Mouse (Mus musculus): ENCODE data around the gene Aadat. TPM values are rescaled to one million over a fixed set of nuclear protein-coding genes. Genes with fewer than 3 reads are reported as not detected.
"Not testable (repeated sequence)": the region's sequence is repeated elsewhere in the genome, so short reads cannot be mapped to it uniquely, and the experiment has no call there.

Aadat gene
- polyA plus RNA-seq, 1 experiment: 1.2 TPM

GRCm38 (mm10) chr8:60566783-60567182 is 61.1 kb downstream of the Aadat start:
- Histone ChIP-seq H3K4me1 (ENCODE audit: control insufficient read depth, insufficient read depth, low read length) (no peaks in the 10 kb centered on the region), H3K27ac (ENCODE audit: insufficient read depth, low read length) (no peak overlapping the region), H3K4me3 (ENCODE audit: insufficient read depth, low read length) (no peak overlapping the region)
- TF ChIP-seq POLR2A (IDR thresholded peaks at IDR 0.05; ENCODE audit: low read depth, low read length) (no peak), CTCF (IDR thresholded peaks at IDR 0.05; ENCODE audit: borderline replicate concordance, insufficient read depth, low read length) (no peak)

- TF ChIP-seq POLR2A (IDR thresholded peaks at IDR 0.05; ENCODE audit: low read depth, low read length) (no peak), CTCF (IDR thresholded peaks at IDR 0.05; ENCODE audit: borderline replicate concordance, insufficient read depth, low read length) (no peak)
- H3K27ac ChIP-seq (ENCODE audit: insufficient read depth, low read length): no peak overlapping the region
- H3K4me1 ChIP-seq (ENCODE audit: control insufficient read depth, insufficient read depth, low read length): no peaks in the 10 kb centered on the region
- H3K4me3 ChIP-seq (ENCODE audit: insufficient read depth, low read length): no peak overlapping the region
Measured at GRCm38 (mm10) chr8:60577231-60577630, 71.5 kb downstream of the Aadat start.

- Histone ChIP-seq H3K4me1 (ENCODE audit: control insufficient read depth, insufficient read depth, low read length) (no peaks in the 10 kb centered on the region), H3K27ac (ENCODE audit: insufficient read depth, low read length) (peak overlapping the region; percentile 52), H3K4me3 (ENCODE audit: insufficient read depth, low read length) (no peak overlapping the region)
- TF ChIP-seq CTCF (IDR thresholded peaks at IDR 0.05; ENCODE audit: borderline replicate concordance, insufficient read depth, low read length) (no peak), POLR2A (IDR thresholded peaks at IDR 0.05; ENCODE audit: low read depth, low read length) (no peak)
Measured at GRCm38 (mm10) chr8:60583369-60583768, 77.6 kb downstream of the Aadat start.

GRCm38 (mm10) chr8:60591352-60592105 is 85.8 kb downstream of the Aadat start:
- H3K27ac ChIP-seq (ENCODE audit: insufficient read depth, low read length); H3K4me1 ChIP-seq (ENCODE audit: control insufficient read depth, insufficient read depth, low read length): not testable (repeated sequence)

GRCm38 (mm10) chr8:60594761-60595160 is 89.0 kb downstream of the Aadat start:
- Histone ChIP-seq H3K4me1 (ENCODE audit: control insufficient read depth, insufficient read depth, low read length) (no peaks in the 10 kb centered on the region), H3K27ac (ENCODE audit: insufficient read depth, low read length) (no peak overlapping the region), H3K4me3 (ENCODE audit: insufficient read depth, low read length) (no peak overlapping the region)
- TF ChIP-seq POLR2A (IDR thresholded peaks at IDR 0.05; ENCODE audit: low read depth, low read length): no peak
- no peak for TF ChIP-seq CTCF (IDR thresholded peaks at IDR 0.05; ENCODE audit: borderline replicate concordance, insufficient read depth, low read length)

More at GRCm38 (mm10) chr8:60591352-60592105, 85.8 kb downstream of the Aadat start:
- H3K4me3 ChIP-seq (ENCODE audit: insufficient read depth, low read length): not testable (repeated sequence)

Other genes with a start within 250 kb of the Aadat start
- gene Gm10283, start 2.7 kb upstream of the Aadat start, polyA plus RNA-seq (2011; ENCODE audit: insufficient read length, low read depth, missing spikeins): not detected in 2 replicates
- gene Mfap3l, start 126.9 kb downstream of the Aadat start, polyA plus RNA-seq (2011; ENCODE audit: insufficient read length, low read depth, missing spikeins): 9.1 and 20.9 TPM in 2 replicates

Measured in embryonic fibroblast, embryonic 13.5 days (primary cell).